Mouse (Mus musculus) myocyte (in vitro differentiated cells): ENCODE measurements around the gene Btbd11. TPM values are rescaled to one million over a fixed set of nuclear protein-coding genes. Genes with fewer than 3 reads are reported as not detected.
A peak's percentile ranks its signal among the peaks of the same experiment; 100 is the strongest.

ENCODE experiments used
- H3K27me3 ChIP-seq: one replicate; pipeline ENCODE4 v1.6.1; 2011; ENCODE audit not compliant: control insufficient read depth, insufficient read depth, insufficient read length
- H3K36me3 ChIP-seq: one replicate; pipeline ENCODE4 v1.6.1; 2011; ENCODE audit not compliant: control insufficient read depth, insufficient read depth
- H3K4me2 ChIP-seq: one replicate; pipeline ENCODE4 v1.6.1; 2011; ENCODE audit warnings: low read depth, control low read depth
- H3K4me3 ChIP-seq: one replicate; pipeline ENCODE4 v1.5.1; 2011; ENCODE audit warnings: mild to moderate bottlenecking, control low read depth, moderate library complexity
- H3K79me2 ChIP-seq: one replicate; pipeline ENCODE4 v1.6.1; 2011; ENCODE audit not compliant: control insufficient read depth, insufficient read depth
- H3ac ChIP-seq: one replicate; pipeline ENCODE4 v1.6.1; 2011; ENCODE audit not compliant: control insufficient read depth, insufficient read length
- CEBPB ChIP-seq: IDR thresholded peaks from 2 replicates; pipeline ENCODE4 v1.6.1; 2011; ENCODE audit warnings: mild to moderate bottlenecking, moderate library complexity; ENCODE audit not compliant: poor library complexity, insufficient read depth, severe bottlenecking
- E2F4 ChIP-seq: IDR thresholded peaks from one replicate; pipeline ENCODE4 v1.6.1; 2011; ENCODE audit warnings: mild to moderate bottlenecking, control low read depth, moderate library complexity; ENCODE audit not compliant: insufficient read depth
- MAX ChIP-seq: IDR thresholded peaks from one replicate; pipeline ENCODE4 v1.6.1; 2011; ENCODE audit warnings: low read depth, mild to moderate bottlenecking, control low read depth
- MYOD1 ChIP-seq, 3 experiments: IDR thresholded peaks; one replicate each; pipeline ENCODE4 v1.6.1; 2011; ENCODE audit warnings: control low read depth in 2 of 3, low read depth in 2 of 3, mild to moderate bottlenecking in 2 of 3, moderate library complexity in 1 of 3; ENCODE audit not compliant: insufficient read length in 2 of 3, control insufficient read depth in 1 of 3
- MYOG ChIP-seq, 3 experiments: IDR thresholded peaks; one replicate each; pipeline ENCODE4 v1.6.1; 2011; ENCODE audit warnings: control low read depth in 2 of 3, low read depth in 2 of 3, mild to moderate bottlenecking in 2 of 3; ENCODE audit not compliant: insufficient read length in 2 of 3, control insufficient read depth in 1 of 3, insufficient read depth in 1 of 3
- POLR2A ChIP-seq: IDR thresholded peaks from one replicate; pipeline ENCODE4 v1.6.1; 2011; ENCODE audit warnings: low read depth, mild to moderate bottlenecking, control low read depth, moderate library complexity; ENCODE audit not compliant: insufficient read length
- POLR2AphosphoS2 ChIP-seq: IDR thresholded peaks from one replicate; pipeline ENCODE4 v1.6.1; 2011; ENCODE audit warnings: low read depth, control low read depth; ENCODE audit not compliant: insufficient read length
- REST ChIP-seq: IDR thresholded peaks from one replicate; pipeline ENCODE4 v1.6.1; 2011; ENCODE audit warnings: mild to moderate bottlenecking, control low read depth, moderate library complexity; ENCODE audit not compliant: insufficient read depth, insufficient read length
- SRF ChIP-seq: IDR thresholded peaks from one replicate; pipeline ENCODE4 v1.6.1; 2011; ENCODE audit warnings: low read depth; ENCODE audit not compliant: control insufficient read depth, insufficient read length
- TCF12 ChIP-seq: IDR thresholded peaks from one replicate; pipeline ENCODE4 v1.6.1; 2011; ENCODE audit warnings: mild to moderate bottlenecking, control low read depth; ENCODE audit not compliant: poor library complexity, insufficient read depth, severe bottlenecking
- TCF3 ChIP-seq: IDR thresholded peaks from one replicate; pipeline ENCODE4 v1.6.1; 2011; ENCODE audit warnings: low read depth, control low read depth; ENCODE audit not compliant: insufficient read length
- USF1 ChIP-seq: IDR thresholded peaks from one replicate; pipeline ENCODE4 v1.6.1; 2011; ENCODE audit warnings: low read depth, mild to moderate bottlenecking, control low read depth, moderate library complexity
- polyA plus RNA-seq: library from polyadenylated mRNA; unstranded; fragments of >200 nt; fragmentation: generic; extraction: Trizol; gene quantifications from one replicate; pipeline ENCODE4 v1.2.1, GENCODE M21; 2012; ENCODE audit warnings: missing spikeins

Gene Btbd11
- polyA plus RNA-seq, 1 experiment = 6.8 TPM

GRCm38 (mm10) chr10:85388751-85389115 lies 2.1 kb downstream of the Btbd11 start:
- Histone ChIP-seq H3K4me3 (peak overlapping the region; percentile 42), H3K79me2 (no peaks in the 10 kb centered on the region), H3K36me3 (no peaks in the 10 kb centered on the region), H3K27me3 (no peaks in the 10 kb centered on the region), H3ac (no peak overlapping the region), H3K4me2 (peak overlapping the region; percentile 99)
- TF ChIP-seq TCF3 (no peak), CEBPB (no peak), MYOD1 (IDR thresholded peaks at IDR 0.05; ENCODE audit: control insufficient read depth in 1 of 3, insufficient read length in 2 of 3, low read depth in 2 of 3) (no peak), POLR2AphosphoS2 (no peak)

- H3K79me2 ChIP-seq = no peaks in the 10 kb centered on the region
- H3K27me3 ChIP-seq = no peaks in the 10 kb centered on the region
- peak overlapping the region; percentile 99 for H3K4me2 ChIP-seq
- H3K4me3 ChIP-seq = peak overlapping the region; percentile 42
- TF ChIP-seq MYOD1 (IDR thresholded peaks at IDR 0.05; ENCODE audit: control insufficient read depth in 1 of 3, insufficient read length in 2 of 3, low read depth in 2 of 3) (no peak), E2F4 (no peak), CEBPB (no peak), TCF12 (no peak), MAX (no peak), REST (no peak), POLR2A (no peak), POLR2AphosphoS2 (no peak)
- H3K36me3 ChIP-seq = no peaks in the 10 kb centered on the region
- no peak overlapping the region for H3ac ChIP-seq
Observed at GRCm38 (mm10) chr10:85389286-85390139, 2.9 kb downstream of the Btbd11 start.

DNA sequence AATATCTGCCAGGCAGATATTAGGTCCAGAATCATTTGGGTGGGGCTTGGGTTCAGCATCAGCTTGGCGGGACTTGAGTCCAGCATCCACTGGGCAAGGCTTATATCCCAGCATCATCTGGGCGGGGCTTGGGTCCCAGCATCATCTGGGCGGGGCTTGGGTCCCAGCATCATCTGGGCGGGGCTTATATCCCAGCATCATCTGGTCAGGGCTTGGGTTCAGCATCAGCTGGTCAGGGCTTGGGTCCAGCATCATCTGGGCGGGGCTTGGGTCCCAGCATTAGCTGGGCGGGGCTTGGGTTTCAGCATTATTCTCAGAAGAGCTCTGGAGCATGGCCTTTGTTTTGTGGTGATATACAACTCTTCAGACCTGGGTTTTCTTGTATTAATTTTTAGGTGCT lies 6.4 kb downstream of the Btbd11 start:
- no peak for TF ChIP-seq POLR2A
- no peak for TF ChIP-seq SRF
- TF ChIP-seq MYOD1 (IDR thresholded peaks at IDR 0.05; ENCODE audit: control insufficient read depth in 1 of 3, insufficient read length in 2 of 3, low read depth in 2 of 3) = no peak
- TF ChIP-seq USF1 = no peak
- no peak for TF ChIP-seq CEBPB
- TF ChIP-seq TCF12 = no peak
- TF ChIP-seq TCF3 = no peak
- no peak for TF ChIP-seq E2F4
- no peak for TF ChIP-seq MAX
- TF ChIP-seq MYOG (IDR thresholded peaks at IDR 0.05; ENCODE audit: control insufficient read depth in 1 of 3, insufficient read depth in 1 of 3, insufficient read length in 2 of 3, low read depth in 2 of 3) = no peak
- TF ChIP-seq POLR2AphosphoS2 = no peak
- no peak for TF ChIP-seq REST
- Histone ChIP-seq H3K27me3 (no peaks in the 10 kb centered on the region), H3K4me2 (no peak overlapping the region), H3K36me3 (no peaks in the 10 kb centered on the region), H3K4me3 (no peak overlapping the region), H3K79me2 (no peaks in the 10 kb centered on the region), H3ac (no peak overlapping the region)

DNA sequence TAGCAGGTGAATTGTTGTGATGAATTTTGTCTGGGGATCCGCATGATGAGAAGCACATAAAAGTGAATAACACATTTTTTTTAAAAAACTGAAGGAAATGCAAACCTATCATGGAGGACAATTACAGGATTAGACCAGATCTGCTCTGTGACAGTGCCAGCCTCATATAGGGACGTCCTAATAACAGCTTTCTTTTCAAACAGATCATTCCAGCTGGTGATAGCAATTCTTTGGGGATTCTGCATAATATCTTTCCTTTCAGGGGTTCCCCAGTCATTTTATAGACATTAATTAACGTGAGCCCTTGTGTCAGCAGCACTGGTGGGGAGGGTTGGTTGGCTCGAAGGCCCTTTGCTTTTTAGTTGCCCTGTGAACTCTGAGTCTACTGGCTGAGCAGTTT lies 7.9 kb downstream of the Btbd11 start:
- H3K4me3 ChIP-seq = no peak overlapping the region
- H3K27me3 ChIP-seq = no peaks in the 10 kb centered on the region
- no peak overlapping the region for H3K4me2 ChIP-seq
- H3ac ChIP-seq = no peak overlapping the region
- H3K79me2 ChIP-seq = no peaks in the 10 kb centered on the region
- H3K36me3 ChIP-seq = no peaks in the 10 kb centered on the region
- TF ChIP-seq MYOG (IDR thresholded peaks at IDR 0.05; ENCODE audit: control insufficient read depth in 1 of 3, insufficient read depth in 1 of 3, insufficient read length in 2 of 3, low read depth in 2 of 3) (no peak), REST (no peak), POLR2AphosphoS2 (no peak), TCF12 (no peak), MYOD1 (IDR thresholded peaks at IDR 0.05; ENCODE audit: control insufficient read depth in 1 of 3, insufficient read length in 2 of 3, low read depth in 2 of 3) (no peak), E2F4 (no peak), USF1 (no peak), CEBPB (no peak), TCF3 (no peak), SRF (no peak), POLR2A (no peak)

GRCm38 (mm10) chr10:85411120-85411519 lies 24.5 kb downstream of the Btbd11 start:
- Histone ChIP-seq H3K36me3 (no peaks in the 10 kb centered on the region), H3K27me3 (no peaks in the 10 kb centered on the region), H3K79me2 (no peaks in the 10 kb centered on the region), H3ac (no peak overlapping the region), H3K4me2 (no peak overlapping the region), H3K4me3 (no peak overlapping the region)
- no peak for TF ChIP-seq MYOG (IDR thresholded peaks at IDR 0.05; ENCODE audit: control insufficient read depth in 1 of 3, insufficient read depth in 1 of 3, insufficient read length in 2 of 3, low read depth in 2 of 3)
- no peak for TF ChIP-seq TCF3
- no peak for TF ChIP-seq POLR2A
- no peak for TF ChIP-seq SRF
- TF ChIP-seq CEBPB = no peak
- TF ChIP-seq TCF12 = no peak
- TF ChIP-seq MYOD1 (IDR thresholded peaks at IDR 0.05; ENCODE audit: control insufficient read depth in 1 of 3, insufficient read length in 2 of 3, low read depth in 2 of 3) = no peak
- no peak for TF ChIP-seq MAX
- no peak for TF ChIP-seq POLR2AphosphoS2
